In the genomic region with DNA sequence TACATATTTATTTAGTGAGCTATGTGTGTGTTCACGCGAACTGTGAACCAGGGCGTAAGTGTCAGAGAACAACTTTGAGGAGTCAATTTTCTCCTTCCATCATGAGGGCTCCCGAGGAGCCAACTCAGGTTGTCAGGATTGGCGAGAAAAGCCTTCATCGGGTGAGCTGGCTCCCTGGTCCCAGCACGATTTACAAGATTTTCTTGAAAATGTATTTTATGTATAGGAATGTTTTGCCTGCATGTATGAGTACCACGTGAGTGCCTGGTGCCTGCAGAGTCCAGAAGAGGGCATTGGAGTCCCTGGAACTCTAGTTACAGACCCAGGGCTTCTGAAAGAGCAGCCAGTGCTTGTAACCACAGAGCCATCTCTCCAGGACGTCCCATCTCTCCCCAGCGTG, we compare ENCODE assay signal across 7 mouse cellular contexts. TPM values are rescaled to one million over a fixed set of nuclear protein-coding genes. Genes with fewer than 3 reads are reported as not detected.
DNase-seq lines count a peak whose midpoint lies in the region; ATAC-seq and TF ChIP-seq lines count a peak whose summit lies in the region.

No protein-coding gene starts in this region.

- H3K9ac ChIP-seq in ES-E14 (ENCODE audit: insufficient read depth, low read depth, low read length, poor library complexity, severe bottlenecking) = peak overlapping the region; percentile 59; the same call in 1 of the 2 replicates

- H3K4me3 ChIP-seq in ES-E14 (ENCODE audit: insufficient read depth in 1 of 2, low read depth in 1 of 2, low read length in 2 of 2, poor library complexity in 1 of 2, severe bottlenecking in 1 of 2) = peak overlapping the region; percentile 34 to 93
- H3K4me3 ChIP-seq in kidney, adult 2 months (ENCODE audit: insufficient read depth, low read depth, low read length) = peak overlapping the region; percentile 46

- in situ Hi-C loops in ES-E14 (cut with MboI; ENCODE audit: low sequenced_read_pairs in 2 of 2, unreplicated experiment in 2 of 2) = no loop called here

- no peaks in the 10 kb centered on the region for H3K9me3 ChIP-seq in ES-E14 (ENCODE audit: control insufficient read depth, insufficient read depth, low read depth, low read length)

- no peaks in the 10 kb centered on the region; the same call in 1 of the 2 replicates for H3K36me3 ChIP-seq in ES-E14 (ENCODE audit: control insufficient read depth, insufficient read depth, low read length, poor library complexity, severe bottlenecking)
- H3K36me3 ChIP-seq in kidney, adult 2 months (ENCODE audit: control insufficient read depth, insufficient read depth, low read length) = no peaks in the 10 kb centered on the region

- DNase-seq in CD4-positive helper T cell, adult 2 months (ENCODE audit: low read depth, low spot score) = peak; percentile 28
- DNase-seq in ES-E14 (ENCODE audit: low read depth, low spot score) = no peak
- peak; percentile 37 for DNase-seq in kidney, adult 2 months
- peak; percentile 19 for DNase-seq in lung, postnatal 10 days
- DNase-seq in T-cell, adult 2 months (ENCODE audit: low spot score) = no peak
- DNase-seq in right cerebral cortex, postnatal 10 days (ENCODE audit: low spot score in 2 of 2) = no peak

- peaks cover 4 to 11% of the 10 kb centered on the region in 2 experiments; a peak in 2 of 4 replicates for H3K4me1 ChIP-seq in ES-E14 (ENCODE audit: control insufficient read depth in 2 of 2, insufficient read depth in 2 of 2, low read length in 2 of 2, poor library complexity in 1 of 2)
- H3K4me1 ChIP-seq in kidney, adult 2 months (ENCODE audit: control insufficient read depth, insufficient read depth, low read length) = 0 out of 2 replicates have a peak, but pooled peaks cover 2% of the 10 kb centered on the region

- peak; percentile 30; the same call in 1 of the 2 replicates for TF ChIP-seq CTCF in kidney, adult 2 months (conservative IDR thresholded peaks at IDR 0.05; ENCODE audit: insufficient read depth, insufficient read length, low read depth, low read length)

- ATAC-seq in erythroid progenitor cell, adult 5-6 weeks (replicated peaks; ENCODE audit: low FRiP score, poor library complexity, severe bottlenecking) = 0 out of 2 replicates have a peak, but pooled peaks have one; percentile 31

- no peaks in the 10 kb centered on the region for H3K27me3 ChIP-seq in kidney, adult 2 months (replicated peaks; ENCODE audit: control insufficient read depth, insufficient read depth, low read length)

- no peak for TF ChIP-seq POLR2A in kidney, adult 2 months (IDR thresholded peaks at IDR 0.05; ENCODE audit: low read depth, low read length)

- H3K27ac ChIP-seq in ES-E14 (ENCODE audit: insufficient read depth, low read depth, low read length, poor library complexity, severe bottlenecking) = no peak overlapping the region
- H3K27ac ChIP-seq in kidney, adult 2 months (ENCODE audit: insufficient read depth, low read depth, low read length) = peak overlapping the region; percentile 24; the same call in 1 of the 2 replicates

- WGBS in kidney, adult 2 months = 4% methylated on average over 10 of the region's 10 CpGs

TF ChIP-seq in ES-E14, 5 proteins besides CTCF, POLR2A, EP300 and RAD21:
- TF ChIP-seq MAFK (IDR thresholded peaks at IDR 0.05; ENCODE audit: insufficient read depth, low read depth, low read length) (no peak), CHD2 (IDR thresholded peaks at IDR 0.05; ENCODE audit: low read depth, low read length) (no peak), ZNF384 (IDR thresholded peaks at IDR 0.05; ENCODE audit: low read depth, low read length) (no peak), HCFC1 (IDR thresholded peaks at IDR 0.05; ENCODE audit: borderline replicate concordance, insufficient read depth, low read length) (no peak), ZC3H11A (IDR thresholded peaks at IDR 0.05; ENCODE audit: borderline replicate concordance, low read depth, low read length) (no peak)

RNA-seq across cellular contexts. Expression of a gene that starts 0.5 kb away (rescaled TPM):
- 26.9 and 49.5 TPM in 2 replicates for total RNA-seq in ES-E14 (2012; rRNA removed)
- 0.72 TPM in 1 of 2 replicates, not detected in the other for total RNA-seq in erythroid progenitor cell, adult 5-6 weeks (2015; ENCODE audit: low replicate concordance)
- total RNA-seq in erythroid progenitor cell, adult 5-6 weeks (2017; ENCODE audit: low replicate concordance) = 0.77 TPM in 1 of 2 replicates, not detected in the other
- polyA plus RNA-seq in kidney, adult 2 months (2012; rRNA removed) = 57.7 and 63.3 TPM in 2 replicates

RNA-seq across cellular contexts. Expression of a gene that starts 23.2 kb away (rescaled TPM):
- 4.1 and 5.8 TPM in 2 replicates for total RNA-seq in ES-E14 (2012; rRNA removed)
- not detected in 2 replicates for total RNA-seq in erythroid progenitor cell, adult 5-6 weeks (2015; ENCODE audit: low replicate concordance)
- not detected in 2 replicates for total RNA-seq in erythroid progenitor cell, adult 5-6 weeks (2017; ENCODE audit: low replicate concordance)
- polyA plus RNA-seq in kidney, adult 2 months (2012; rRNA removed) = not detected in 2 replicates

RNA-seq across cellular contexts. Expression of a gene that starts 48.1 kb away (rescaled TPM):
- total RNA-seq in ES-E14 (2012; rRNA removed) = 0.05 TPM in 1 of 2 replicates, not detected in the other
- not detected in 2 replicates for total RNA-seq in erythroid progenitor cell, adult 5-6 weeks (2015; ENCODE audit: low replicate concordance)
- not detected in 2 replicates for total RNA-seq in erythroid progenitor cell, adult 5-6 weeks (2017; ENCODE audit: low replicate concordance)
- polyA plus RNA-seq in kidney, adult 2 months (2012; rRNA removed) = not detected in 2 replicates

Comparison
In these comparisons a context has a peak if more than half of its experiments do, and no peak if none do; other contexts are left out.
1. DNase-seq: peak in CD4-positive helper T cell, adult 2 months (single experiment), kidney, adult 2 months (single experiment) and lung, postnatal 10 days (single experiment); none in ES-E14 (single experiment), T-cell, adult 2 months (single experiment) and right cerebral cortex, postnatal 10 days (0 of 2).
2. RNA of a gene that starts 0.5 kb away (total RNA-seq): 26.9 to 49.5 TPM in ES-E14; 0.72 to 0.77 TPM in erythroid progenitor cell, adult 5-6 weeks; every median in the first group is over 10 times any median in the second.